8 mouse cellular contexts compared by ENCODE assay signal in genomic region chr9:108290773-108291172, GRCm38 (mm10). TPM values are rescaled to one million over a fixed set of nuclear protein-coding genes. Genes with fewer than 3 reads are reported as not detected.
DNase-seq lines count a peak whose midpoint lies in the region; ATAC-seq and TF ChIP-seq lines count a peak whose summit lies in the region.

No protein-coding gene starts in this region.

- peak overlapping the region; percentile 56 for H3K9ac ChIP-seq in lung, embryonic 14.5 days
- H3K9ac ChIP-seq in neural tube, embryonic 14.5 days (replicated peaks; ENCODE audit: low read depth, low read length) = peak overlapping the region; percentile 76

- no peaks in the 10 kb centered on the region for H3K27me3 ChIP-seq in lung, embryonic 14.5 days (ENCODE audit: insufficient read depth, low read length)
- no peaks in the 10 kb centered on the region for H3K27me3 ChIP-seq in limb, embryonic 10.5 days (ENCODE audit: low read depth, poor library complexity, severe bottlenecking)
- H3K27me3 ChIP-seq in neural tube, embryonic 14.5 days (ENCODE audit: control insufficient read depth, insufficient read depth, low read length) = no peaks in the 10 kb centered on the region

- no peak for TF ChIP-seq CTCF in lung, embryonic 14.5 days (IDR thresholded peaks at IDR 0.05; ENCODE audit: low read depth)
- TF ChIP-seq CTCF in embryonic fibroblast, embryonic 13.5 days (IDR thresholded peaks at IDR 0.05; ENCODE audit: borderline replicate concordance, insufficient read depth, low read length) = no peak

- no peak for DNase-seq in lung, embryonic 14.5 days
- no peak for DNase-seq in lung, postnatal 25 days (ENCODE audit: low spot score)
- DNase-seq in limb, embryonic 10.5 days (ENCODE audit: low spot score) = no peak
- no peak for DNase-seq in T-cell, adult 2 months (ENCODE audit: low spot score)
- no peak for DNase-seq in spleen, postnatal 14 days (ENCODE audit: low spot score in 2 of 2)

- H3K4me3 ChIP-seq in lung, embryonic 14.5 days (ENCODE audit: low read depth, low read length) = peak overlapping the region; percentile 57
- H3K4me3 ChIP-seq in embryonic fibroblast, embryonic 13.5 days (ENCODE audit: insufficient read depth, low read length) = peak overlapping the region; percentile 67
- peak overlapping the region; percentile 67 for H3K4me3 ChIP-seq in limb, embryonic 10.5 days
- peak overlapping the region; percentile 52 for H3K4me3 ChIP-seq in neural tube, embryonic 14.5 days (ENCODE audit: low read depth, low read length)

- ATAC-seq in lung, embryonic 14.5 days (ENCODE audit: insufficient read depth) = no peak; the same call in 1 of the 2 replicates
- ATAC-seq in neural tube, embryonic 14.5 days (ENCODE audit: low read depth) = no peak
- no peak for ATAC-seq in monocyte, adult 5-6 weeks (replicated peaks; ENCODE audit: insufficient number of reproducible peaks, low FRiP score, low TSS enrichment, poor library complexity, severe bottlenecking)

- peak overlapping the region; percentile 74 for H3K4me2 ChIP-seq in lung, embryonic 14.5 days
- H3K4me2 ChIP-seq in neural tube, embryonic 14.5 days (ENCODE audit: low read depth, low read length) = peak overlapping the region; percentile 52

- no peaks in the 10 kb centered on the region for H3K9me3 ChIP-seq in lung, embryonic 14.5 days (ENCODE audit: low read depth, low read length)
- H3K9me3 ChIP-seq in limb, embryonic 10.5 days (replicated peaks) = no peaks in the 10 kb centered on the region
- no peaks in the 10 kb centered on the region for H3K9me3 ChIP-seq in neural tube, embryonic 14.5 days (ENCODE audit: control insufficient read depth, low read length)

- TF ChIP-seq POLR2A in embryonic fibroblast, embryonic 13.5 days (IDR thresholded peaks at IDR 0.05; ENCODE audit: low read depth, low read length) = 0 out of 2 replicates have a peak, but pooled peaks have one; percentile 11

- H3K36me3 ChIP-seq in lung, embryonic 14.5 days (ENCODE audit: insufficient read depth) = peaks cover 10% of the 10 kb centered on the region; the same call in 1 of the 2 replicates
- peaks cover 22% of the 10 kb centered on the region for H3K36me3 ChIP-seq in limb, embryonic 10.5 days
- peaks cover 18% of the 10 kb centered on the region; the same call in 1 of the 2 replicates for H3K36me3 ChIP-seq in neural tube, embryonic 14.5 days (ENCODE audit: control insufficient read depth, insufficient read depth, low read length)

- H3K27ac ChIP-seq in lung, embryonic 14.5 days (ENCODE audit: low read depth) = no peak overlapping the region
- H3K27ac ChIP-seq in embryonic fibroblast, embryonic 13.5 days (ENCODE audit: insufficient read depth, low read length) = no peak overlapping the region
- peak overlapping the region; percentile 90 for H3K27ac ChIP-seq in limb, embryonic 10.5 days
- H3K27ac ChIP-seq in neural tube, embryonic 14.5 days (ENCODE audit: low read depth, low read length) = peak overlapping the region; percentile 77

- H3K4me1 ChIP-seq in lung, embryonic 14.5 days (ENCODE audit: insufficient read depth) = peaks cover 4% of the 10 kb centered on the region; the same call in 1 of the 2 replicates
- peaks cover 3% of the 10 kb centered on the region for H3K4me1 ChIP-seq in embryonic fibroblast, embryonic 13.5 days (ENCODE audit: control insufficient read depth, insufficient read depth, low read length)
- peaks cover 14% of the 10 kb centered on the region for H3K4me1 ChIP-seq in limb, embryonic 10.5 days
- peaks cover 8% of the 10 kb centered on the region; the same call in 1 of the 2 replicates for H3K4me1 ChIP-seq in neural tube, embryonic 14.5 days (ENCODE audit: control insufficient read depth, insufficient read depth, low read length)

- WGBS in lung, embryonic 14.5 days = 33% methylated on average over 6 of the region's 6 CpGs
- WGBS in limb, embryonic 10.5 days = 54% methylated on average over 6 of the region's 6 CpGs
- WGBS in neural tube, embryonic 14.5 days = 45% methylated on average over 6 of the region's 6 CpGs

RNA-seq across cellular contexts. Expression of gene Nicn1, which starts 0.5 kb away (rescaled TPM):
- polyA plus RNA-seq in lung, embryonic 14.5 days (2014; fragmentation: Nextera tagmentation; extraction: Ambion mirVana) = 33.1 and 34.3 TPM in 2 replicates
- polyA plus RNA-seq in embryonic fibroblast, embryonic 13.5 days (2011; ENCODE audit: insufficient read length, low read depth, missing spikeins) = 36.5 and 49.6 TPM in 2 replicates
- polyA plus RNA-seq in limb, embryonic 10.5 days (2016; fragmentation: Nextera tagmentation; extraction: Ambion mirVana) = 32.9 and 35.8 TPM in 2 replicates
- polyA plus RNA-seq in neural tube, embryonic 14.5 days (2014; fragmentation: Nextera tagmentation; extraction: Ambion mirVana) = 130 and 165 TPM in 2 replicates
- 1.1 to 1.9 TPM (median 1.6 TPM) in 3 replicates for total RNA-seq in monocyte, adult 5-6 weeks (2017)

RNA-seq across cellular contexts. Expression of gene Amt, which starts 5.9 kb away (rescaled TPM):
- polyA plus RNA-seq in lung, embryonic 14.5 days (2014; fragmentation: Nextera tagmentation; extraction: Ambion mirVana) = 20.9 and 21.3 TPM in 2 replicates
- polyA plus RNA-seq in embryonic fibroblast, embryonic 13.5 days (2011; ENCODE audit: insufficient read length, low read depth, missing spikeins) = 2.6 and 3.7 TPM in 2 replicates
- 23.1 and 24.8 TPM in 2 replicates for polyA plus RNA-seq in limb, embryonic 10.5 days (2016; fragmentation: Nextera tagmentation; extraction: Ambion mirVana)
- polyA plus RNA-seq in neural tube, embryonic 14.5 days (2014; fragmentation: Nextera tagmentation; extraction: Ambion mirVana) = 24.7 and 27.9 TPM in 2 replicates
- total RNA-seq in monocyte, adult 5-6 weeks (2017) = 0.57 to 1.1 TPM in 2 of 3 replicates, not detected in the other

RNA-seq across cellular contexts. Expression of gene Rhoa, which starts 15.2 kb away (rescaled TPM):
- 321 and 332 TPM in 2 replicates for polyA plus RNA-seq in lung, embryonic 14.5 days (2014; fragmentation: Nextera tagmentation; extraction: Ambion mirVana)
- polyA plus RNA-seq in embryonic fibroblast, embryonic 13.5 days (2011; ENCODE audit: insufficient read length, low read depth, missing spikeins) = 575 and 590 TPM in 2 replicates
- polyA plus RNA-seq in limb, embryonic 10.5 days (2016; fragmentation: Nextera tagmentation; extraction: Ambion mirVana) = 246 and 250 TPM in 2 replicates
- 151 and 173 TPM in 2 replicates for polyA plus RNA-seq in neural tube, embryonic 14.5 days (2014; fragmentation: Nextera tagmentation; extraction: Ambion mirVana)
- total RNA-seq in monocyte, adult 5-6 weeks (2017) = 777 to 880 TPM (median 867 TPM) in 3 replicates

RNA-seq across cellular contexts. Expression of gene Tcta, which starts 15.2 kb away (rescaled TPM):
- polyA plus RNA-seq in lung, embryonic 14.5 days (2014; fragmentation: Nextera tagmentation; extraction: Ambion mirVana) = 20.1 and 24.9 TPM in 2 replicates
- 22.9 and 24.5 TPM in 2 replicates for polyA plus RNA-seq in embryonic fibroblast, embryonic 13.5 days (2011; ENCODE audit: insufficient read length, low read depth, missing spikeins)
- 9.2 and 11.5 TPM in 2 replicates for polyA plus RNA-seq in limb, embryonic 10.5 days (2016; fragmentation: Nextera tagmentation; extraction: Ambion mirVana)
- polyA plus RNA-seq in neural tube, embryonic 14.5 days (2014; fragmentation: Nextera tagmentation; extraction: Ambion mirVana) = 55.2 and 60.8 TPM in 2 replicates
- total RNA-seq in monocyte, adult 5-6 weeks (2017) = 9.4 to 19.9 TPM (median 16.0 TPM) in 3 replicates

RNA-seq across cellular contexts. Expression of gene Dag1, which starts 27.0 kb away (rescaled TPM):
- 102 and 106 TPM in 2 replicates for polyA plus RNA-seq in lung, embryonic 14.5 days (2014; fragmentation: Nextera tagmentation; extraction: Ambion mirVana)
- polyA plus RNA-seq in embryonic fibroblast, embryonic 13.5 days (2011; ENCODE audit: insufficient read length, low read depth, missing spikeins) = 102 and 109 TPM in 2 replicates
- 59.6 and 59.9 TPM in 2 replicates for polyA plus RNA-seq in limb, embryonic 10.5 days (2016; fragmentation: Nextera tagmentation; extraction: Ambion mirVana)
- 58.6 and 74.6 TPM in 2 replicates for polyA plus RNA-seq in neural tube, embryonic 14.5 days (2014; fragmentation: Nextera tagmentation; extraction: Ambion mirVana)
- 3.2 to 5.7 TPM (median 5.0 TPM) in 3 replicates for total RNA-seq in monocyte, adult 5-6 weeks (2017)

Comparison
In these comparisons a context has a peak if more than half of its experiments do, and no peak if none do; other contexts are left out.
1. H3K27ac ChIP-seq: peak in limb, embryonic 10.5 days (single experiment) and neural tube, embryonic 14.5 days (single experiment); none in lung, embryonic 14.5 days (single experiment) and embryonic fibroblast, embryonic 13.5 days (single experiment).
2. Peak in every context shown above with its lines, with median percentiles within 50 percentile points of each other: H3K4me3 ChIP-seq.